Mouse (Mus musculus) ovary, postnatal 10 days (tissue): ENCODE data around the gene Mmp2.
A peak's percentile ranks its signal among the peaks of the same experiment; 100 is the strongest.
"Not testable (repeated sequence)": the region's sequence is repeated elsewhere in the genome, so short reads cannot be mapped to it uniquely, and the experiment has no call there.

Experiments used
- DNase-seq: peaks from one replicate; pipeline ENCODE4 v3.0.0; 2022; ENCODE audit warnings: low spot score

The Mmp2 gene

DNA sequence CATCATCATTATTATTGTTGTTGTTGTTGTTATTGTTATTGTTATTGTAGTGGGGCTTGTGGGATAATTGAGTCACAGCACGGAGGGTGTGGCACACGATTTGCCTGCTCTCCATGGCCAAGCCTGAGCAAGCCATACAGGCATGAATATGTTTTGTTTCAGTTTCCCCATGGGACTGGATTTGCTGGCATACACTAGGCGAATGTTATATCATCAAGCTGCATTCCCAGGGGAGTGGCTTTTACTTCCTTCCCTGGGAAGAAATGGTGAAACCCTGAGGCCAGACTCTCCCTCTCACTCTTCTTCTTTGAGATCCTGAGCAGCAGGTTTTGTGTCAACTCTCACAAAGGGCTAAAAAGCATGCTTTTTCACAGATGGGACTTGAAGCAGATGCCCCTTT, 11.5 kb downstream of the Mmp2 start:
- DNase-seq = no peak

DNA sequence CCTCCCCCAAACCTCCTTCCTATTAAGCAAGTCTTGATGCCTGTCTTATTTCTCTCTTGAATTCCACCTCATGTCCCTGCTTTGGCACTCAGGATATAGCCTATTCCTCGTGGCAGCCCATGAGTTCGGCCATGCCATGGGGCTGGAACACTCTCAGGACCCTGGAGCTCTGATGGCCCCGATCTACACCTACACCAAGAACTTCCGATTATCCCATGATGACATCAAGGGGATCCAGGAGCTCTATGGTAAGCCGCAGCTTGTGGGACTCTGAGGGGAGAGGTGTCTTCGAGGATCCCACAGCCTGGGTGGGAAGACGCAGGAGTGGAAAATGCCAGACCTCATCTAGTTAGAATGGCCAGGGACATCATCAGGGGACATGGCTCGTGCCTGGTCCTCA, 12.1 kb downstream of the Mmp2 start:
- DNase-seq = no peak

DNA sequence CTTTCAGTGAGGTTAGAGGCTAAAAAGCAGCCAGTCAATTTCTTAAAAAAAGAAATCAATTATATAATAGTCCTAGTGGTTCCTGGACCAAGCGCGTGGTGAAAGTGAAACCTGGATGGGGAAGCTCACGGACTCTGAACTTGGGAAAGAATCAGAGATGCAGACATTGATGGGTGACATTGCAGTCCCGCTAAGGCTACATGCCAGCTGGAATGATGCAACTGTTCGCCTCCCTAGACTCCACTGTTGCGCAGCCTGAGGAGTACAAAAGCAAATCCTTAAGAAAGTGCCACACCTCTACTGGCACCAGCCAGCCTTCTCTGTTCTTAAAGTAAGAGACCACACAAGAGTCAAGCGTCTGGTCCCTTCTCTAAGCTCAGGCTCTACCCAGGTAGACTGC, 12.8 kb downstream of the Mmp2 start:
- DNase-seq = no peak

DNA sequence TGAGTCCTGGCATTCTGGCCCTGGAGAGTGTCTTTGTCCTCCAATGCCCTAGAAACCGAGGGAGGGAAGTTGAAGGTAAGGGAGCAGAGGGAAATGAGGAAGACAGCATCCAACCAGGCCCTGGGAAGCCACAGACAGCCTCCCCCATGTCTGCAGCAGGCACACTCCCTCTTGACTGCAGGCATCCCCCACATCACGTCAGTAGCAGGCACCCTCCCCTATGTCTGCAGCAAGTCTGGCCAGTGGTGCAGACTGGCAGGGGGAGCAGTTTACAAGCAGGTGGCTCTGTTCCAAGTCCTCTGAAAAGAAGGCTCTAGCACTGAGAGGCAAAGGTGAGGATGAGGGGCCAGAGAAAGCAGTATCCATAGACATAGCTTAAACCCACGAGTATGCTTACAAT, 19.6 kb downstream of the Mmp2 start:
- no peak for DNase-seq

DNA sequence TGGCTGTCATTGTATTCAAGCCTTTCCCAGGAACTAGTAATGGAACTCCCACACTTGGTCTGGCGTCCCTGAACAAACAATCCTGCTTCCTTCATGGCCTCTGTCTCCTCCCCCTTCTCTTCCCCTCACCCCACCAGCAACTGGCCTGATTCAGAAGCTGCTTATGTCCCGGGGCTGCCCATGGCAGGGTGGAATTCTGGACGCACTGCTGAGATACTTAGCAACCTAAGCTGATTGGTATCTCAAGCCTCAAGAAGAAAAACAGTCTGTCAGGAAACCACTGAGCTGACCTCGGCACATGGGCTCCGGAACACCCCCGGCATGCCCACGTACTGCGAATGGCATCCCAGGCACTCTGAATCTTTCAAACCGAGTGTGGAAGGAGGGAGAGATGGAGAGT, 20.2 kb downstream of the Mmp2 start:
- DNase-seq = no peak

DNA sequence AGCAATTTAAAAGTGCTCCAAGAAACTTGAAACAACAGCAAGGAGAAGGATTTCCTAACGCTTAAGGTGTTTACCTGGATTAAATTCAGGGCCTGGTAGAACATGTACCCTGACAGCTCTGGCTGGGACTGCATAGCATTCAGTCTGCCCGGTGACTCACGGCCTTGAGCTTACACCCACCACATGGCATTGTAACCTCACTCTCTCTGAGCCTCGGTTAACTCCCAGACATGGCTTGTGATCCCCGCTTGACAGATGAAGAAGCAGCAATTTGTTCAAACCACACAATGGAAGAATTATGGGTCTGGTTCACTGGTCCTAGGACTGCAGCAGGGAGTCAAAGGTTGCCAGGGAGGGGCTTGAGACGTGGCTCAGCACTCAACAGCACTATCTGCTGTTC, 22.2 kb downstream of the Mmp2 start:
- DNase-seq = no peak

DNA sequence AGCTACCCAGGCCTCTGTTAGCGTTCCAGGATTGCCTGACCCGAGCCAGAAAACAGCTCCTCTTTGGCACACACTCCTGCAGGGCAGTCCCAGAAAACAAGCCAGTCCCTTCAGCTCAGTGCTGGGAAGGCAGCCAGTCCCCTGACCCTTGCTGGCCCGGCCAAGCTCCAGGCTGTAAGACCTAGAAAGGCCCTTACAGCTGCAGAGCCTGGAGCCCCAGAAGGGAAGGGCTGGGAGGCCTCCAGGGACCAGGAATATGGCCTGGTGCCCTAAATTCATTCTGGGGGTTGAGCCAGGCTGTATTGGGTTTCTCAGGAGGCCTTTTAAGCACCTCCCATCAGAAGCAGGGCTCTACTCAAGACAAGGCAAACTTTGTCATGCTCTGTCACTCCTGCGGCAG, 23.1 kb downstream of the Mmp2 start:
- peak; percentile 69 for DNase-seq

DNA sequence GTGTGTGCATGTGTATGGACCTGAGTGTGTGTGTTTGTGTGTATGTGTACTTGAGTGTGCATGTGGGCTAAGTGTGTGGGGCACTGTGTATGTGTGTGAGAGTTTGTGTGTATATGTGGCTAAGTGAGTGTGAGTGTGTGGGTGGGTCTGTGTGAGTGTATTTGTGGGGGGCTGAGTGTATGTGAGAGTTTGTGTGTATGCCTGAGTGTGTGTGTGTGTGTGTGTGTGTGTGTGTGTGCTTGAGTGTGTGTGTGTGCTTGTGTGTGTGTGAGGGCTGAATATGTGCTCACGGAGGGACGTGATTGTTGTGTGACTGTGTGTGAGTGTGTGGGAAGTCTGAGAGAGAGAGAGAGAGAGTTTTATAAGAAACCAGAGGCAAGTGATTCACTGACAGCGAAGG, 24.3 kb downstream of the Mmp2 start:
- no peak for DNase-seq

DNA sequence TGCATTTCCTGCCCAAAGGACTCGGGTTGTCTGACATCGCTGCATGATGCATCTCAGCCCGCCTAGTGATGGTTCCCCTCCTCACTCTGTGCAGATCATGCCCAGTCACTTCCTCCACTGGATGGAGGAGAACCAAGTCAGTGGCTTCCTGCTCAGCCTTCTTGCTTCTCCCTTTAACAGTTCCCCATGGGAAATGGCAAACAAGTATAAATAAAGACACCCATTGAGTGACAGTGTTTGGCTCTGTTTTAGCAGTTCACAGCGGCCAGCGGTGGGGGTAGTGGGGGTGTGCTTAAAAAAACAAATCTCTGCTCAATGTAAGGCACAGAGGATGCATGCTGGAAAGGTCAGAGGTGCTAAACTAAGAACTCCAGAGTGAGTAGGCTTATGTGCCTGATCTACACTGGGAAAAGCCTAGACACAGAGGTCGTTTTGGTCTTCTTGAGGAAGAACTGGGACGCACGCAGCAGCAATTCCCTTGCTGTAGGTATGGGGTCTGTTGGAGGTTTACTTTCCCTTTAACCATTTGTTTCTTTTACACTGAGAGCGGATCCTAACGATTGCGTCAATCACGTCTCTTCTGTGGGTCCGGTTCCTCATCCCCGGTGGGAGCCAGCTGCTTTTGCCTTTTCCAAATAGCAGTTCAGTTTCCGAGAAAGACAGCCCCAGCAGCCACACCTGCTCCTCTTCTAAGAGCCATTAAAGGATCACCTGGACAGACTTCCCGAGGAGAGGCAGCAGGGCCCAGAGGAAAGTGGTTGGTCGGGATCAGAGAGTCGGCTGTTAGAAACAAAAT, 26.3 kb downstream of the Mmp2 start:
- DNase-seq = no peak

DNA sequence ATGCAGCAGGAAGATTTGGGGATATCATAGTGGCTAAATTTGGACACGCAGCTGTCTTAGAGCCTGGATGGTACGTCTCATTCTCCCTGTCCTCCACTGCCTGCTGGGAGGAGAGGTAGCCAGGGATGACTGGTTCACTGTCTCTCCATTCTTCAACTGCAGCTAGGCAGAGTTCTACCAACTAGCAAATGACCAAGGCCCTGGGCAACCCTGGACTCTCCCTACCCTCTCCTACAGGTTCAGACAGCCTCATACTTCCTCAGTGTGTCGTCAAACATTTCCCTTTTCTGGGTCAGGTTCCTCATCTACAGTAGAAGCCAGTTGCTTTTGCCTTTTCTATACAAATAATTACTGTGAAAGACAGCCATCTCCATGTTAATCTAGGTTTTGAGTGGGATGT, 27.6 kb downstream of the Mmp2 start:
- no peak for DNase-seq

DNA sequence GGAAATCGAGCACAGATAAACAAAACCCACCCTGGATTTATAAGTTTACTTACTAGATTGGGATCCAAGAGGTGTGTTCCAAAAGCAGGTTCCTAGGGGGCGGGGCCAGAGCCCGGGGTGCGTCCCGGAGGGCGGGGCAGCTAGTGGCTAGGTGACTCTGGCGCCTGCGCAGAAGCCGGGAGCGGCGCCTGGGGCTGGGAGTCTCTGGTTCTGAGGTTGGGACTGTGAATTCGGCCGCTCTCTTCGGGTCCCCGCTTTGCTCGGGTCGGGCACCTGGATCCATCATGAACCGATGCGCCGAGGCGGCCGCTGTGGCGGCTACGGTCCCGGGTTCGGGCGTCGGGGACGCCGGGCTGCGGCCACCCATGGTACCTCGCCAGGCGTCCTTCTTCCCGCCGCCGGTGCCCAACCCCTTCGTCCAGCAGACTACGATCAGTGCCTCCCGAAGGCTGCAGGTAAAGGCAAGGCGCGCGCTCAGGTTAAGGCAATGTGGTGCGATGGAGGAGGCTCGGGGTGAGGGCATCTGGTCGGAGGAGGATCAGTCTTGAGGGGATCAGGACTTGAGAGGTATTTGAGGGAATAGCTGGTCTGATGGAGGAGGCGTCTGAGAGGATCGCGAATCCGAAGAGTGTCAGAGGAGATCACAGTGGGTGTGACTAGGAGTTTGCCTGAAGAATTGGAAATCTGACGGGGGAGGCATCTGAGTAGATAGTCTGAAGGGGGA, 28.2 kb downstream of the Mmp2 start, which contains the start of gene Lpcat2:
Gene Lpcat2 (plus strand): TSS at position 169 of the 724 bp plus-strand sequence.
- DNase-seq = peak; percentile 49

DNA sequence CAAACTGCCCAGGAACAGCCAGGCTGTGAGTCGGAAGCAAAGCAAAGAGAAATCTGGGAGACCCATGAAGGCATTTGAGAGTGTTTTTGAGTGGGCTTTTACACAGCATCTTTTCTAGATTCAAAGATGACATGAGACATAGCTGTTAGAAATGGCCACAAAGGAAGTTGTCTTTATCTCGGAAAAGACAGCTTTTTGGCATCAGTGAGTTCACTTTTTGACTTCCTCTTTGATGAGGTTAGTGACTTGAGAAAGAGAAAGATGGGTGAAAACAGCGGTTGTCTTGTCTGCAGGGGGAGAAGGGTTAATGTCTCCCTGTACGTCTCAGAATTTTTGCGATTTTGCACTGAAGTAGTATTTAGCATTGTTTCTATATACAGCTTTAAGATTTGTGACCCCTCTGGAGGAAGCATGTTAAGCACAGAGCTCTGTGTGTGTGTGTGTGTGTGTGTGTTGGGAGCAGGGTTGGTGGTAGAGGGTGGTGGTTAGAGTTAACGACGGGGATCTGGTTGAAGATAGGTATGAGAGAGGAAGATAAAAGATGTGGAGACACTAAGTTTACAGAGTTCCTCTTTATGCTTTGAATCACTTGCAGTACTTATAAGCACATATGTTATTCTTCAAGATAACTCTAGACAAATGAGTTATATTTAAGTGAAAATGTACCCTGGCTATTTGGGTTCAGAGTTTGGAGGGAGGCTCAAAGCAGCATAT, 29.3 kb downstream of the Mmp2 start:
- DNase-seq = no peak

DNA sequence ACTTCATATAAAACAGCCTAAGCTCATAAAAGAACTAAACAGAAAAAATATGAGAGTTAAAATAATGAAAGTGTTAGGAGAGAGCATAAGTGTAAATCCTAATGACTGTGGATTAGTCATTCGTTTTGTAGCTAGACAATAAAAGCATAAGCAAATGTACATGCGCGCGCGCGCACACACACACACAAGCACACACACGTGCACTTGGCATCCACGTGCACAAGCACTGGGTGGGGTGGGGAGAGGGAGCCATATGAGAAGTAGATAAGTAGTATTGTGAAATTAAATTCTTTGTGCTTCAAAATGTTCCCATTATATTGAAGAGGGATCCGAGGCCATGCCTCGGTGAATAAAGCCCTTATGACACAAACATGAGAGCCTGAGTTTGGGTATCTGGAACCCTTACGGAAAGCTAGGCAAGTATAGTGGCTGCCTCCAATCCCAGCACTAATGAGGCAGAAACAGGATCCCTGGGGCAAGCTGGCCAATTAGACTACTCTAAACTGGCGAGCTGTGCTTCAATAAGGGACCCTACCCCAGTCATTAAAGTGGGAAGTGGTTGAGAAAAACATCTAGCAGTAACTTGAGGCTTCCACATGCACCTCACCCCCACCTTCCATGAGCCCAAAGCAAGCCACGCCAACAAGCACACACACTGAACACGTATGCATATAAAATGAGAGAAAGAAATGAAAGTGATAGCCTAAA, 31.5 kb downstream of the Mmp2 start:
- DNase-seq = no peak

DNA sequence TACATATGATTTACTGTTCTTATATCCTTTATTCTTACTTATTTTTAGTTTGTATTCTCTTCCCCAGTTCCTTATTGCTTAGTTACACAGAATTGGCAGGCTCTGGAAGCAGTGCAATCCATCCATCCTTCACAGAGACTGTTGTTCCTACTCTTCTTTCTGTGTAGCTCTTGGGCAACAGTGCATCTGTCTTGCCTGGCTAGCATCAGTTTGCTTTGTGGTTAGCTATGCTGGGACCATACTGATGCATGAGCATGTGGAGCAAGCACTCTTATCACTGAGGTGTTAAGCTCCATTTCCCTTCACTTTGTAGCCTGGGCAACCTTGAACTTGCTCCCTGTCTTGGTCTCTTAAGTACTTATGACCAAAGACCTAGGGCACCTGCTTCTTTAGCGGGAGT, 34.9 kb downstream of the Mmp2 start:
- no peak for DNase-seq

DNA sequence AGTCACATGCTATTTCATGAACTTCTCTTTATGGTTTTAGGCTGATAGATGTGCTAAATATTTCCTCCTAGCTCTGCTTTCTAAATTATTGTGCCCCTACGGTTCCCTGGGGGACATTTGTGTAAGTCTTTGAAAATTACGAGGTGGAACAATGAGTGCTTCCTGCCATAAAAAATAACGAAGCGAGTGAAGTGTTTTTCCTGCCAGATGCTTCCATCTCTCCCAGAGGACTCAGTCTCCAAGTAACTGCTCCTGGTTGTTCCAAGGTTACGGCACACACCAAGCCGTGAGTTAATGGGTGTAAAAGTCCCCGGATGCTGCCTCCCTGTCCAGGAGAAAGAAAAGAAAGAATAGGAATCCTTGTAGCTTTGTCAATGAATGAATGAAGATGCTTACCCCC, 43.2 kb downstream of the Mmp2 start:
- DNase-seq = no peak

DNA sequence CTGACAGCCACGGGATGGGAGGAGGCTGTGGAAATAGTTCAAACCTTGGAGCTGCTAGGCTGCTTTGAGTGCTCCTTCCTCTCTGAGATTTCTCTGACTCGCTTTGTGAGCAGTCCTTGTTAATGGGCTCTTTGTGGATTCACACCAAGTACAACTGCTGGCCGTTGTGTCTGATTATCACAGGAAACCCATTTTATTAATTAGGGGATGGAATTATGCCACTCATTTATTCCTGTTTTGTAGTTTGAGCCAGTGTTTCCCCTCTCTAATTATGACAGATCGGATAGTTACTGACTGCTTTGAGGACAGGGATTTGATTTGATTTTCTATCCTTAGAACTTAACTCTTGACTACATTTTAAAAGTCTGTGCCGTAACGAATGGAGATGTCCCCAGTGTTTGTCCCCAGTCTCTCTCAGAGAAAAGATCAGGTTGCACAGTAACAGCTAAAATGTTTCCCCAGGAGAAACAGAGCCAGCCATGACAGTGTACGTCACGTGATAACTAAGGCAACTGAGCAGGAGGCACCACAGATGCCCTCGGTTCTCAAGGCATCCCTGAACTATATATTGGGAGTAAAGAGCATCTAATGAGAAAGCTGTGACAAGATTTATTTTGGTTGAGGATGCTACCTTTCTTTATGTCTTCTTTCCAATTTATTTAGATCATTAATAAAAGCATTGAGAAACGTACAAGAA, 45.1 kb downstream of the Mmp2 start:
- no peak for DNase-seq

DNA sequence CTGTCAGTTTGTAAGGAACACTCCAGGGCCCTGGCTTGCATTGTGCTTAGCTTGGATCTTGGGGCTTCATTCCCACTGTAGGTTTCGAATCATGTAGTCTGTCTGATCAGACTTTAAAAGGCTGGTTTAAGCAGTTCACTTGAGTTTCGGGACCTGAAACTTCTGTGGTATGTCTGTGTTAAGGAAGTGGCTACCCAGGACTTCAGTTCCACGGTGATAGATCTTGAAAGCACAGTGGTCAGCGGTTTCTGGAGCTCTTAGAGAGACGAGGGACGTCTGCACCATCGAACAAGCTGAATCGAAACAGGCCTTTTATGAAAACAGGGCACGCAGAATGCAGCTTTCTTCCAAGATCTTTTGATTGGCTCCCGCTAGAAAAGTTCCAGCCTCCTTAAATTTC, 48.7 kb downstream of the Mmp2 start:
- DNase-seq = no peak

DNA sequence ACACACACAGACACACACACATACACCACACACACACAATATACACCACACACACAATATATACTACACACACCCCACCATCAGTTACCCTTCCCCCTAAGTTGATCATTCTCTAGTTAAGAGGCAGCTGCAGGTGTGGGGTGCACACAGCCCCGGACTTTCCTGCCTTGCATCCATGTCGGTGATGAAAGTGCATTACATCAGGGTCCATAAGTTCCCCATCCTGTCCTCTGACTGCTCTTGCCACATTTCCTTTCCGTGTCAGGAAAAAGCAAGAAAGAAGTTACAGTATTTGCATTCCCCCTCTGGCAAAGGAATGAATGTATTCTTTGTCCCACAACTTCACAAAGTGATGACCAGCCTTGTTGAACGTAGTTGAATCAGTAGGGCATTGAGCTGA, 54.2 kb downstream of the Mmp2 start:
- no peak for DNase-seq

DNA sequence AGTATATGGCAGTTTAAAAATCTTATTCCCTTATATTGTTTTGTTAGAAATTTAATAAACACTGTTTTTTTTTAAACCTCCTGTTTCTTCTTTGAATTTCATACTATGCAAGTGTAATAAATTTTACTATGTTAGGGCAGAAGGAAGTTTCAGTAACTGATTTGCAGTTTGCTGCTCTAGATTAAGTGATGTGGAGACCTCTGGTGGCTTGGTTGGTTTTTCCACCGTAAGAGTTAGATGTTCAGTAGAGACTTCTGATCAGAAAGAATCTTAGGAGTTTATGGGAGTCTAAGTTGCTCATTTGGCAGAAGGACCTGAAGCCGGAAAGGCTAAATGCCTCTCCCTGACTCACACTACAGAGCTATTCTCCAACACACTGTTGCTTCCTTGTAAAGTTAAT, 56.7 kb downstream of the Mmp2 start:
- no peak for DNase-seq

DNA sequence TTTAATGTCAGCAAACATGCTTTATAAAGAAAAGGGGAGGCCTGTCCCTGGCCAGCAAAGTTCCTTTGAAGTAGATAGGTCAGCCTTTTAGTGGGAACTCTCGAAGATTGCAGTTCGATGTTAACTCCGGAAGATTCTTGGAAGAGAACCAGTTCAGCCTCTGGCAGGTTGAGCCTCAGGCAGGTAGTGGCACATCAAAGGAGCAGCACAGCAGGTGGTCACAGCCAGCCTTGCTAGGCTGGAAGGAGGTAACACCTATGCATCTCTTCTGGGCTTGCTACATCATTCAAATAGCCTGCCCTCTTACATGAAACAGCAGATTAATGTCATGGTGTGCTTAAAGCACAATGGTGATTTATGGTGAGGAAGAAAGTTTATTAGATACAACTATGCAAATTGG, 65.1 kb downstream of the Mmp2 start:
- DNase-seq = not testable (repeated sequence)

DNA sequence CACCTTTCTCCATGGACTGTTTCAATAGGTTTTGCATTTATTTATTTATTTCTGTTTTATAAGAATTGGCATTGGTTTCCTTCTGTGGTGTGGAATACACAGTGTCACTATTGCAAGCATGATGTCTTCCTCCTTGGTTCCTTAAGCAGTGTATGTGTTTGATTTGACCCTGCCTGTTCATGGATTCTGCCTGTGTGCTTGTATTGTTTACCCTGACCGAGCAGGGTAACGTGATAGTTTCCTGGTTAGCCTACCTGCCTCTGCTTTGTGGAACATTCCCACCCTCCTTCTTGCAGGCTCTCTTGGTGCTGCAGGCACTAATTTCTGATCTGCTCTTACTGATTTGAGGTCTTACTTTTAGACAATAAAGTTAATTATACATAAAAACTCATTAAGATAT, 66.8 kb downstream of the Mmp2 start:
- no peak for DNase-seq

DNA sequence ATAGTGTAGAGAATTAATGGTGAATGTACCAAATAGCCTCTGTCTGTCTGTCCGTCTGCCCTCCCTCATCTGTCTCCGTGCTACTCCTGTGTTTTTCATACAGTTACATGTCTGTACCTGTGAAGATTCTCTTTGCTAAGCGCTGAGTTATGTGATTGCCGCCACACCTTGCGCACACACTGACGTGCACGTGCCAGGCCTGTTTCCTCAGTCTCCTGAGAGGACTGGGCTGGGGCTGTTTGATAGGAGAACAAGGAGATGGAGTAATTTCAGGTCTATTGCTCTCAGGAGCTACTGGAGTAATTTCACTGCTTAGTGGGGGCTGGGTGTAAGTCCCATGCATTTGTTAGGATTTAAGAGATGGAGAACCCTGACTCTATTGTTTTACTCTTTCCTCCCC, 68.0 kb downstream of the Mmp2 start:
- DNase-seq = no peak
